12 mouse cellular contexts compared by ENCODE assay signal in the genomic region with DNA sequence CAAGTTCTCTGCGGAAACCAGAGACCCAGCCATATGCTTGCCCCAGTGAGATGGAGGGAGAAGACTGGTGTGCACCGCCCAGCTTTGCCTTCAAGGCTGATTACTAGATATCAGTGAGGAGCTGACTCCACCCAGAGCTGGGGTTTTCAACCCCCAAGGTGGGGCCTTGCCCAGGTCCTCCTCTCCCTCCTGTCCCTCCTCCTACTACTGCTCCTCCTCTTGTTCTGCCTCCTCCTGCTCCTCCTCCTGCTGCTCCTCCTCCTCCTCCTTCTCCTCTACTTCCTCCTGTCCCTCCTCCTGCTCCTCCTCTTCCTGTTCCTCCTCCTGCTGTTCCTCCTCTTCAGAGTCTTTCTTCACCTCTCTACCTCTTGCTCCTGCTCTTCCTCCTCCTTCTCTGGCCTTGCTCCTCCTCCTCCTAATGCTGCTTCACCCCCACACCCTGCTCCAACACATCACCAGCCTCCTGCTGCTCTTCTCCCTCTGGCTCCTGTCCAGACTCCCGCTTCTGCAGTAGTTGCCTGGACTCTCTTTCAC. TPM values are rescaled to one million over a fixed set of nuclear protein-coding genes. Genes with fewer than 3 reads are reported as not detected.
A peak's percentile ranks its signal among the peaks of the same experiment; 100 is the strongest.
DNase-seq lines count a peak whose midpoint lies in the region; ATAC-seq and TF ChIP-seq lines count a peak whose summit lies in the region.
"Had no signal": no experiment of that assay in that cellular context is flagged by ENCODE, and none has a peak within 500 bp of the region (broad histone marks: within the 10 kb centered on the region; RNA-seq: fewer than 3 reads in every experiment).

No protein-coding gene starts in this region.

- H3K4me2 ChIP-seq in intestine, postnatal 0 days (replicated peaks; ENCODE audit: low read depth) = peak overlapping the region; percentile 51
- H3K4me2 ChIP-seq in liver, embryonic 14.5 days (ENCODE audit: low read depth) = no peak overlapping the region
- H3K4me2 ChIP-seq: embryonic facial prominence, embryonic 12.5 days had no signal

- peak; percentile 60 for TF ChIP-seq EP300 in ES-Bruce4 (IDR thresholded peaks at IDR 0.05; ENCODE audit: insufficient read depth, low read depth, low read length)
- no peak for TF ChIP-seq EP300 in liver, embryonic 14.5 days (IDR thresholded peaks at IDR 0.05; ENCODE audit: low read depth)

- no peak for TF ChIP-seq CTCF in ES-Bruce4 (IDR thresholded peaks at IDR 0.05; ENCODE audit: low read depth, low read length)
- TF ChIP-seq CTCF in intestine, postnatal 0 days (IDR thresholded peaks at IDR 0.05; ENCODE audit: low read depth) = no peak
- no peak for TF ChIP-seq CTCF in liver, embryonic 14.5 days (IDR thresholded peaks at IDR 0.05; ENCODE audit: low read depth)

- H3K27ac ChIP-seq in ES-Bruce4 (ENCODE audit: insufficient read depth, low read length) = peak overlapping the region; percentile 18; the same call in 1 of the 2 replicates
- H3K27ac ChIP-seq in intestine, postnatal 0 days (ENCODE audit: low read depth, low read length) = peak overlapping the region; percentile 83
- no peak overlapping the region for H3K27ac ChIP-seq in liver, embryonic 14.5 days
- H3K27ac ChIP-seq: embryonic facial prominence, embryonic 12.5 days had no signal

- H3K36me3 ChIP-seq in ES-Bruce4 (ENCODE audit: control insufficient read depth, insufficient read depth, low read length, poor library complexity, severe bottlenecking) = no peaks in the 10 kb centered on the region
- H3K36me3 ChIP-seq in intestine, postnatal 0 days (ENCODE audit: control insufficient read depth, insufficient read depth) = no peaks in the 10 kb centered on the region
- H3K36me3 ChIP-seq in liver, embryonic 14.5 days (replicated peaks; ENCODE audit: control insufficient read depth, insufficient read depth, low read depth) = no peaks in the 10 kb centered on the region
- H3K36me3 ChIP-seq: embryonic facial prominence, embryonic 12.5 days had no signal

- H3K4me1 ChIP-seq in ES-Bruce4 (ENCODE audit: control insufficient read depth, insufficient read depth, low read length) = peaks cover 8% of the 10 kb centered on the region
- H3K4me1 ChIP-seq in intestine, postnatal 0 days (replicated peaks; ENCODE audit: control insufficient read depth, insufficient read depth, low read length) = peaks cover 6% of the 10 kb centered on the region; the same call in 1 of the 2 replicates
- H3K4me1 ChIP-seq in liver, embryonic 14.5 days (replicated peaks; ENCODE audit: control insufficient read depth in 2 of 2, insufficient read depth in 2 of 2, low read length in 1 of 2) = peaks cover 8 to 18% of the 10 kb centered on the region in 2 experiments
- H3K4me1 ChIP-seq: embryonic facial prominence, embryonic 12.5 days had no signal

- peak; percentile 63 for ATAC-seq in intestine, postnatal 0 days
- peak; percentile 61 for ATAC-seq in liver, embryonic 14.5 days (ENCODE audit: insufficient read depth)
- no peak for ATAC-seq in monocyte, adult 5-6 weeks (replicated peaks; ENCODE audit: insufficient number of reproducible peaks, low FRiP score, low TSS enrichment, poor library complexity, severe bottlenecking)

- H3K27me3 ChIP-seq in ES-Bruce4 (ENCODE audit: control insufficient read depth, insufficient read depth, low read length, poor library complexity, severe bottlenecking) = no peaks in the 10 kb centered on the region
- no peaks in the 10 kb centered on the region for H3K27me3 ChIP-seq in intestine, postnatal 0 days (replicated peaks; ENCODE audit: control insufficient read depth, insufficient read depth, low read length)
- no peaks in the 10 kb centered on the region for H3K27me3 ChIP-seq in liver, embryonic 14.5 days (ENCODE audit: control insufficient read depth, insufficient read depth, low read length)
- H3K27me3 ChIP-seq: embryonic facial prominence, embryonic 12.5 days had no signal

- WGBS in intestine, postnatal 0 days = 41% methylated on average over 3 of the region's 3 CpGs
- WGBS in liver, embryonic 14.5 days (ENCODE audit: insufficient replicate concordance) = 37% methylated on average over 3 of the region's 3 CpGs

- H3K9me3 ChIP-seq in ES-Bruce4 (replicated peaks; ENCODE audit: control insufficient read depth, insufficient read depth, low read length, poor library complexity, severe bottlenecking) = no peaks in the 10 kb centered on the region
- H3K9me3 ChIP-seq in intestine, postnatal 0 days (ENCODE audit: control insufficient read depth) = no peaks in the 10 kb centered on the region
- no peaks in the 10 kb centered on the region for H3K9me3 ChIP-seq in liver, embryonic 14.5 days (ENCODE audit: control insufficient read depth, low read length)
- H3K9me3 ChIP-seq: embryonic facial prominence, embryonic 12.5 days had no signal

- H3K9ac ChIP-seq in ES-Bruce4 (ENCODE audit: low read depth, poor library complexity, severe bottlenecking) = no peak overlapping the region
- H3K9ac ChIP-seq in intestine, postnatal 0 days (ENCODE audit: low read depth, low read length) = no peak overlapping the region
- no peak overlapping the region for H3K9ac ChIP-seq in liver, embryonic 14.5 days (replicated peaks)
- H3K9ac ChIP-seq: embryonic facial prominence, embryonic 12.5 days had no signal

- peak overlapping the region; percentile 70 for H3K4me3 ChIP-seq in ES-Bruce4 (ENCODE audit: low read depth, low read length)
- H3K4me3 ChIP-seq in intestine, postnatal 0 days (ENCODE audit: low read depth, low read length) = no peak overlapping the region
- no peak overlapping the region for H3K4me3 ChIP-seq in liver, embryonic 14.5 days (ENCODE audit: insufficient read depth in 1 of 2, low read depth in 2 of 2, low read length in 2 of 2)
- H3K4me3 ChIP-seq: embryonic facial prominence, embryonic 12.5 days had no signal

- peak; percentile 50 for DNase-seq in 3T3-L1 (ENCODE audit: low read depth, low spot score)
- no peak for DNase-seq in liver, embryonic 14.5 days (ENCODE audit: low read depth in 3 of 3, low spot score in 3 of 3)
- no peak for DNase-seq in ovary, postnatal 36 days (ENCODE audit: low spot score)
- DNase-seq in layer of hippocampus, adult 9-11 months = no peak
- DNase-seq in adrenal gland, adult 2 months = no peak
- DNase-seq: adrenal gland, postnatal 10 days had no signal

- no peak for TF ChIP-seq POLR2A in ES-Bruce4 (IDR thresholded peaks at IDR 0.05; ENCODE audit: insufficient read depth, low read length)

RNA-seq across cellular contexts. Expression of a gene that starts 9.4 kb away (rescaled TPM):
- polyA plus RNA-seq in ES-Bruce4 (2011; ENCODE audit: insufficient read depth, insufficient read length, low read depth, missing spikeins) = not detected in 2 replicates
- 1.1 and 1.2 TPM in 2 replicates for polyA plus RNA-seq in intestine, postnatal 0 days (2015; fragmentation: Nextera tagmentation; extraction: Ambion mirVana)
- 0.92 and 1.1 TPM in 2 replicates for polyA plus RNA-seq in liver, embryonic 14.5 days (2012; rRNA removed)
- polyA plus RNA-seq in liver, embryonic 14.5 days (2014; fragmentation: Nextera tagmentation; extraction: Ambion mirVana) = 1.9 and 2.0 TPM in 2 replicates
- not detected in 3 replicates for total RNA-seq in monocyte, adult 5-6 weeks (2017)
- 1 to 10 TPM in 1 of 2 experiments, not detected in 1; 2.0 TPM for total RNA-seq in adrenal gland, adult 2 months (2021)
- polyA plus RNA-seq in adrenal gland, adult 2 months (2012; rRNA removed) = 0.17 TPM in 1 of 2 replicates, not detected in the other
- total RNA-seq: layer of hippocampus, postnatal 14 days had no signal
- polyA plus RNA-seq: embryonic facial prominence, embryonic 12.5 days had no signal

RNA-seq across cellular contexts. Expression of a gene that starts 12.9 kb away (rescaled TPM):
- polyA plus RNA-seq in ES-Bruce4 (2011; ENCODE audit: insufficient read depth, insufficient read length, low read depth, missing spikeins) = not detected in 2 replicates
- polyA plus RNA-seq in intestine, postnatal 0 days (2015; fragmentation: Nextera tagmentation; extraction: Ambion mirVana) = 0.24 and 0.39 TPM in 2 replicates
- 0.09 and 0.28 TPM in 2 replicates for polyA plus RNA-seq in liver, embryonic 14.5 days (2012; rRNA removed)
- polyA plus RNA-seq in liver, embryonic 14.5 days (2014; fragmentation: Nextera tagmentation; extraction: Ambion mirVana) = 0.08 and 0.11 TPM in 2 replicates
- not detected in 3 replicates for total RNA-seq in monocyte, adult 5-6 weeks (2017)
- under 1 TPM in 1 of 2 experiments, not detected in 1; 0.23 TPM for total RNA-seq in adrenal gland, adult 2 months (2021)
- polyA plus RNA-seq in adrenal gland, adult 2 months (2012; rRNA removed) = not detected in 2 replicates
- total RNA-seq: layer of hippocampus, postnatal 14 days had no signal
- polyA plus RNA-seq: embryonic facial prominence, embryonic 12.5 days had no signal

RNA-seq across cellular contexts. Expression of a gene that starts 19.1 kb away (rescaled TPM):
- not detected in 2 replicates for polyA plus RNA-seq in ES-Bruce4 (2011; ENCODE audit: insufficient read depth, insufficient read length, low read depth, missing spikeins)
- 0.09 TPM in 1 of 2 replicates, not detected in the other for polyA plus RNA-seq in intestine, postnatal 0 days (2015; fragmentation: Nextera tagmentation; extraction: Ambion mirVana)
- not detected in 2 replicates for polyA plus RNA-seq in liver, embryonic 14.5 days (2012; rRNA removed)
- not detected in 2 replicates for polyA plus RNA-seq in liver, embryonic 14.5 days (2014; fragmentation: Nextera tagmentation; extraction: Ambion mirVana)
- total RNA-seq in monocyte, adult 5-6 weeks (2017) = not detected in 3 replicates
- 1 to 10 TPM in 1 of 2 experiments, under 1 TPM in 1; 0.41 to 1.9 TPM for total RNA-seq in adrenal gland, adult 2 months (2021)
- polyA plus RNA-seq in adrenal gland, adult 2 months (2012; rRNA removed) = 0.74 and 0.85 TPM in 2 replicates
- polyA plus RNA-seq: embryonic facial prominence, embryonic 12.5 days had no signal

RNA-seq across cellular contexts. Expression of a gene that starts 29.5 kb away (rescaled TPM):
- not detected in 2 replicates for polyA plus RNA-seq in ES-Bruce4 (2011; ENCODE audit: insufficient read depth, insufficient read length, low read depth, missing spikeins)
- not detected in 2 replicates for polyA plus RNA-seq in intestine, postnatal 0 days (2015; fragmentation: Nextera tagmentation; extraction: Ambion mirVana)
- polyA plus RNA-seq in liver, embryonic 14.5 days (2012; rRNA removed) = 0.03 and 0.06 TPM in 2 replicates
- polyA plus RNA-seq in liver, embryonic 14.5 days (2014; fragmentation: Nextera tagmentation; extraction: Ambion mirVana) = not detected in 2 replicates
- total RNA-seq in monocyte, adult 5-6 weeks (2017) = not detected in 3 replicates
- not detected for total RNA-seq in adrenal gland, adult 2 months (2021)
- polyA plus RNA-seq in adrenal gland, adult 2 months (2012; rRNA removed) = not detected in 2 replicates
- total RNA-seq: layer of hippocampus, postnatal 14 days had no signal
- polyA plus RNA-seq: embryonic facial prominence, embryonic 12.5 days; gonadal fat pad, adult 2 months had no signal
